Mouse (Mus musculus): ENCODE results near the gene Brms1. TPM values are rescaled to one million over a fixed set of nuclear protein-coding genes. Genes with fewer than 3 reads are reported as not detected.
A peak's percentile ranks its signal among the peaks of the same experiment; 100 is the strongest.
"Not testable (repeated sequence)": the region's sequence is repeated elsewhere in the genome, so short reads cannot be mapped to it uniquely, and the experiment has no call there.

Gene Brms1
- total RNA-seq, 2 experiments from 2014 or later = 22.6 to 32.0 TPM

DNA sequence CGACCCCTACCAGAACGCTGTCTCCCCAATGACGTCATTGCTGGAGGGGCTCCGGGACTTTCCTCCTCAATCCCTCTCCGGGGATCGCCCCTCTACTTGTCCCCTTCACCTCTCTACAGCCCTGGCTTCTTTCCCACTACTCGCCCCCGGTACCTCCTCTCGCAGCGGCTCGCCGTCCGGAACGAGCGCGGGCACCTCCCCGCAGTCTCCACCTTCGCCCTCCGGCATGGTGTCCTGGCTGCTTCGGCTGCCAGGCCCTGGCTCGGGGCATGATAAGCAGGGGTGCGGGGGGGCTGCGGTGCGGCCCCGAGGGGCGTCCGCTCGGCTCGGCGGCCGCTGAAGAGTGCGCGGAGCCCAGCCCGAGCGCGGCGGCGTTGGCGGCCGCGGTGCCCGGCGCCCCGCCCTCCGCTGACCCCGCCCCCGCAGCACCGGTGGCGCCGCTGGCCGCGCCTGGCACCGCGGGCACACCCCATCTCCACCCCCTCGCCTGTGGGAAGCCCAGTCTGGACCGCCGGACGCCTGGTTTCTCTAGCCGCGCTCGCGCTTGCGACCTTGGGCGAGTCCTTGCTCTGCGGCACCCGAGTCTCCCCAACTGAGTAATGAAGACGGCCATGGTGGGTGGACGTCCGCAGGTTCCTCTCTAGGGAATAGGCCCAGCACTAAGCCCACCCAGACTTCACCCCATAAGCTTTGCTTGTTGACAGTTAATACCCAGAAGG lies 44.1 kb downstream of the Brms1 start, which contains the start of gene Tmem151a:
Gene Tmem151a, minus strand, starts transcription at position 387 of the 719 bp plus-strand sequence.
- DNase-seq (ENCODE audit: low spot score in 2 of 2) = peak; percentile 63 to 73

- not testable (repeated sequence) for DNase-seq (ENCODE audit: low spot score in 2 of 2)
Measured at GRCm38 (mm10) chr19:5086533-5086932, 45.4 kb downstream of the Brms1 start.

- peak; percentile 87 to 93 for DNase-seq (ENCODE audit: low spot score in 2 of 2)
Measured at GRCm38 (mm10) chr19:5087884-5088728, 47.0 kb downstream of the Brms1 start, which contains the start of gene Yif1a. Yif1a (plus strand) TSS chr19:5088538.

GRCm38 (mm10) chr19:5089324-5089723 lies 48.2 kb downstream of the Brms1 start:
- no peak for DNase-seq (ENCODE audit: low spot score in 2 of 2)

DNA sequence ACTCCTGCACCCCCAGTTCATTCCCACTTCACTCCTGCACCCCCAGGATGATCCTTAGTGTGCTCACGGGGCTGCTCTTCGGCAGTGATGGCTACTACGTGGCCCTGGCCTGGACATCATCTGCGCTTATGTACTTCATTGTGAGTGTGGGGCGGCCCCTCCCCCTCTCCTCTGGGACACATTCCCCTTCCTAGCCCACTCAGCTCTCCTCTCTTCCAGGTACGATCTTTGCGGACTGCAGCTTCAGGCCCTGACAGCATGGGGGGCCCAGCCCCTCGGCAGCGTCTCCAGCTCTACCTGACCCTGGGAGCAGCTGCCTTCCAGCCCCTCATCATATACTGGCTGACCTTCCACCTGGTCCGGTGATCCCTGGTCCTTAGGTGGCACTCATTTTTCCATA lies 50.9 kb downstream of the Brms1 start:
- no peak for DNase-seq (ENCODE audit: low spot score in 2 of 2)

DNA sequence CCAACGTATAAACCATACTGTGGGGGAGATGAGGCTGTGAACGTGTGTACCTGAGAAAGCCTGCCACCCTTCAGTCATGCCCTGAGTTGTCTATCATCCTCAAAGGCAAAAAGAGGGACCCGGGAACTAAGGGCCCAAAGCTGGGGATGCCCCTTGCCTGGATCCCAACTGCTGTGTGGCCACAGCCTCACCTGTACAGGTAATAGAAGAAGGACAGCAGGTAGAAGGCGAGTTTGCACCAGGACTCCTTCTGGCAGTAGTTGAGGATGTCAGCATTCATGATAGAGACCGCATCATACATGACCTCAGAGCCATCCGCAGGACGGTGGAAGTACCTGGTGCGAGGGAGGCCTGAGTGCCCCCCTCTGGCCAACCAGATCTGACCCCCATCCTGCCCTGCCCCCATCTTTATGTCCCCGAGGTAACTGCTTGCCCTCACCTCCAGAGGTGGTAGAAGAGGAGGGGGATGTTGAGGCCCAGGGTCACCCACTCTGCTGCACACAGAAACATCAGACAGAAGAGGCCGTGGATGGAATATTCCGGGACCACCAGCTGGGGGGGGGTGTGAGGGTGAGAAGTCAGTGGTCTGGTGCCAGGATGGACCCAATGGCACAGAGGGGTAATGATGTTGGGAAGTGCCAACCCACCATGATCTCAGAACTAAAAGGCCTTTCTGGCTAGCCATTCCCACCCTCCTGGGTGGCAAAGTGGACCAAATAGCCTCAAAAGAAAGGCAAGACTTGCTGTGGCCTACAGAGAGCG lies 52.5 kb downstream of the Brms1 start:
- no peak for DNase-seq (ENCODE audit: low spot score in 2 of 2)

DNA sequence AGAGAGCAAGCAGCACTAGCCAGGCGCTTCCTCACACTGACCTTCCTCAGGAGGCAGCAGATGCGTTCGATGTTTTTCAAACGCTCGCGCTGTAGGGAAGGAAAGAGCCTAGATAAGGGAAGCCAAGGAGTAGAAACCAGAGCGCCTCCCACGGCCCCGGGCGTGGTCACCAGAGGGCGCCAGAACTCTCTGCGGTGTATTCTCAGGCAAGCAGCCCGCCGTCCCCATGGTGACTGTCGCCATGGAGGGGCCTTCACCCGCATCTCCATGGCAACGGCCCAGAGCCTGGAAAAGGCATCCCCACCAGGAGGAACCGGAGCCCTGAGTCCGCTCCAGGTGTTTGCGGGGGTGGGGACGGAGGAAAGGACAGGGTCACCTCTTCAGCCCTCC lies 53.1 kb downstream of the Brms1 start:
- peak; percentile 98 to 99 for DNase-seq (ENCODE audit: low spot score in 2 of 2)

DNA sequence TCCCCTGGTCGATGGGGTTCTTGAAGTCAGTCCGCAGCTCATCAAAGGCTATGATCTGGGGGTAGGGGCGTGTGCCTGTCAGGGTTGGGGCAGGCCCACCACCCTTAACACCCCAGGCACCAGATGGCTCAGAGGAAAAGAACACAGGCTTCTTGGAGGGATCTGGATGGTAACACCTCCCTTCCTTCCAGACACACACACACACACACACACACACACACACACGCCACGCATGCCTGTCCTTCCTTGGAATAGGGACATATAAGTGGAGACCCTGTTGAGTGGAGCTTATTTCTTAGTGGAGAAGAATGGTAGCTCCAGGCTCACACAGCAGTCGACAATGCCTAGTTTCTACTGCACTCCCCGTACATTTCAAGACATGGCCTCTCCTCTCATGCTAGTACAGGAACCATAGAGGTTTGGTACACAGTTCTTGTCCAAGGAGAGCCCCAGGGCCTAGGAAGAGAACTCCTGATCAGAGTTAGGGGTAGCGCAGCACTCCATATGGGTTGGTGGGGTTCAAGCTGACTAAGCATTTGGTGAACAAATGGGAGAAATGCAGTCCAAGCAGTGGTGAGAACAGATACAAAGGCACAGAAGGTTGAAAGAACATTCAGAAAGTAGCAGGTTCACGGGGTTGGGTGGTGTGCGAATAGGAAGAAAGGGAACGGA lies 53.7 kb downstream of the Brms1 start:
- no peak for DNase-seq (ENCODE audit: low spot score in 2 of 2)

- no peak for DNase-seq (ENCODE audit: low spot score in 2 of 2)
Measured at GRCm38 (mm10) chr19:5095887-5096474, 54.8 kb downstream of the Brms1 start.

DNA sequence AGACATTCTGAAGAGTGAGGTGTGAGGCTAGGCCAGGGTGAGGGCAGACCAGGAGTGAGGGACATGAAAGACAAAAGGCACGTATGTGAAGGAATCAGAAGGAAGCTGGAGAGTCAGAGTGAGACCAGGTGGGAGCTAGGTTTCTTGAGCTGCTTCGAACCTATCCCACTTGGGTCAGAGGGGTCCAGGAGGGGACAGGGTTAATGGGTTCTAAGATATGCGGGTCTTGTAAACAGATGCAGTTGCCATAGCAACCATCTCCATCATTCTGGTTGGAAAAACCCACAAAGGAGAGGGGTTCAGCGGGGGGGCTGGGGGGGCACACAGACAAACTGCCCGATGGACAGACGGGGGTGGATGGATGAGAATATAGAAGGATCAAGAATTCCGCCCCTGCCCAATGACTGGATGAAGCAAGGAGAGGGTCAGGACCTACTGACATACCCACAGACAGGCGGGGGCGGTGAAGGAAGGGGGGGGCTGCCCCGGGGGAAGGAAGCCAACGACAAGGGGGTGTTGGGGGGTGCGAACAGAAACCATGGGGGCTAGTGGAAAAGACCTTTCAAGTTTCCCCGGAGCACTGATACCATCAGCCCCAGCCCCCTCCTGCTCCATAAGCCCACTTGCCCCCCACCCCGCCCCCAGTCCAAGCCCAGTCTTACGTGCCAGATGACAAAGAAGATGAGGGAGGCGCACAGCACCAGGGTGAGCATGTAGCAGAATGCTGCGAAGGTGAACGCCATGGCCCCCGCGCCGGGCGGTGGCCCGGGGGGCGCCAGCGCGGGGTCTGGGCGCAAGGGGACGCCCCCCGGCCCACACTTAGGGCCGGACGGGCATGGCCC lies 56.6 kb downstream of the Brms1 start:
- DNase-seq (ENCODE audit: low spot score in 2 of 2) = no peak

DNA sequence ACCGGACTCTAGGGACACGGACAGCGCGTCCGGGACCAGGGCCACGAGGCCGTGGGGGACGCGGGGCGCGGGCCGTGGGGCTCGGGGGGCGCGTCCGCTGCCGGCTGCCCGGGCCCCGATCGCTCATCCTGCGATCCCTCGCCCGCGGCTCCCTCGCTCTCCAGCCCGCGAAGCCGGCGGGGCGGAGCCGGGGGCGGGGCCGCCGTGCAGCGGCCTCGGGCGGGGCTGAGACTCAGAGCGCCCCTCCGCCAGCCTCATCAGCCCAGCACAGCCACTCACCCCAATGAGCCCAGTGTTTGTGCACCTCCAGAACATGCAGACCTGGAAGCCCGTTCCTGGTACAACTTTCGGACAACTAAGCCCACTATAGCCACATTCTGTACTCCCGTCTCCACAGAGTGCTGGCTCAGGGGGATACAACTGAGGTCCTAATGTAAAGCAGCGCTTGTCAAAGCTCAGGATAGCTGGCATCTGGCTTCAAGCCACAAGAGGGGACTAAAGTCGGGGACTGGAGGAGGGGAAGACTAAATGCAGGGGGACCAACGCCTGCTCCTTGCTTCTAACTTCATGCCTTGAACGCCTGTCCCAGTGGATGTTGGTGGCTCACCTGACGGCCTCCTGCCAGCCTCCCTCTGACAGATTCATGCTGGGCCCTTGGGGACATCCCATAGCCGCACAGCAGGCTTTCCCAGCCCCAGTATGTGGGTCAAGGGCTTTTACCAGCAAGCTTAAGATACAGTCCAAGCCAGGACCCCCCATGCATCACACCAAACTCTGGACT lies 57.4 kb downstream of the Brms1 start, which contains the start of gene Cnih2:
Gene Cnih2, minus strand, starts transcription at position 159 of the 781 bp plus-strand sequence.
- peak; percentile 67 to 86 for DNase-seq (ENCODE audit: low spot score in 2 of 2)

Other genes starting within 250 kb of the Brms1 start
- gene Rbm4, start 247.5 kb upstream of the Brms1 start, total RNA-seq (2021) = 100 to 1,000 TPM; 115 to 118 TPM
- 10 to 100 TPM; 28.4 to 39.1 TPM for gene Gm21992, start 229.7 kb upstream of the Brms1 start, total RNA-seq (2021)
- gene Rbm14, start 229.7 kb upstream of the Brms1 start, total RNA-seq (2021) = 10 to 100 TPM; 37.6 to 60.4 TPM
- gene Ccs, start 202.0 kb upstream of the Brms1 start, total RNA-seq (2021) = 10 to 100 TPM; 28.9 to 33.8 TPM
- 1 to 10 TPM; 2.2 to 2.7 TPM for gene Ccdc87, start 202.0 kb upstream of the Brms1 start, total RNA-seq (2021)
- 100 to 1,000 TPM in 1 of 2 experiments, 10 to 100 TPM in 1; 93.1 to 102 TPM for gene Ctsf, start 186.2 kb upstream of the Brms1 start, total RNA-seq (2021)
- 1 to 10 TPM; 1.2 to 1.4 TPM for gene Actn3, start 163.4 kb upstream of the Brms1 start, total RNA-seq (2021)
- gene Zdhhc24, start 162.7 kb upstream of the Brms1 start, total RNA-seq (2021) = 10 to 100 TPM; 21.4 to 25.2 TPM
- 10 to 100 TPM; 34.8 to 44.6 TPM for gene Bbs1, start 134.7 kb upstream of the Brms1 start, total RNA-seq (2021)
- gene Dpp3, start 113.1 kb upstream of the Brms1 start, total RNA-seq (2021) = 10 to 100 TPM; 35.3 to 43.1 TPM
- gene Peli3, start 98.2 kb upstream of the Brms1 start, total RNA-seq (2021) = 10 to 100 TPM; 25.3 to 27.0 TPM
- gene Mrpl11, start 79.2 kb upstream of the Brms1 start, total RNA-seq (2021) = 10 to 100 TPM; 58.2 to 61.8 TPM
- 10 to 100 TPM; 19.1 to 26.0 TPM for gene Npas4, start 51.0 kb upstream of the Brms1 start, total RNA-seq (2021)
- 10 to 100 TPM; 13.4 to 16.4 TPM for gene Slc29a2, start 17.5 kb upstream of the Brms1 start, total RNA-seq (2021)
- gene B4gat1, start 2.5 kb upstream of the Brms1 start, total RNA-seq (2021) = 100 to 1,000 TPM; 118 to 120 TPM
- gene AC124502.3, start 2.5 kb upstream of the Brms1 start, total RNA-seq (2021) = 1 to 10 TPM; 6.5 to 7.6 TPM
- gene Rin1, start 9.1 kb downstream of the Brms1 start, total RNA-seq (2021) = 10 to 100 TPM; 75.4 to 75.5 TPM
- gene Cd248, start 26.7 kb downstream of the Brms1 start, total RNA-seq (2021) = 1 to 10 TPM; 3.5 to 4.5 TPM
- gene Tmem151a, start 44.2 kb downstream of the Brms1 start, total RNA-seq (2021) = 100 to 1,000 TPM; 146 to 149 TPM
- gene Yif1a, start 47.2 kb downstream of the Brms1 start, total RNA-seq (2021) = 10 to 100 TPM; 21.6 to 25.5 TPM
- 100 to 1,000 TPM; 215 to 221 TPM for gene Cnih2, start 57.2 kb downstream of the Brms1 start, total RNA-seq (2021)
- gene Rab1b, start 65.7 kb downstream of the Brms1 start, total RNA-seq (2021) = 100 to 1,000 TPM; 157 to 165 TPM
- 100 to 1,000 TPM; 261 to 289 TPM for gene Klc2, start 77.2 kb downstream of the Brms1 start, total RNA-seq (2021)
- 10 to 100 TPM; 57.3 to 61.0 TPM for gene Pacs1, start 231.8 kb downstream of the Brms1 start, total RNA-seq (2021)